Mouse (Mus musculus) MEL (cell line): ENCODE data around the gene Dirc2.

Source experiments
- CTCF ChIP-seq, 3 experiments: IDR thresholded peaks in 2 of 3; conservative IDR thresholded peaks in 1 of 3; 2 replicates each; pipeline ENCODE4 v1.5.1; 2011 to 2012; ENCODE audit warnings: low read length in 3 of 3, low read depth in 2 of 3, mild to moderate bottlenecking in 2 of 3, improper control_type of control experiment in 1 of 3, inconsistent platforms in 1 of 3, mixed read lengths in 1 of 3, moderate library complexity in 1 of 3; ENCODE audit not compliant: control insufficient read depth in 1 of 3, insufficient read depth in 1 of 3, poor library complexity in 1 of 3, severe bottlenecking in 1 of 3
- HCFC1 ChIP-seq: IDR thresholded peaks from 2 replicates; pipeline ENCODE4 v1.6.1; 2012; ENCODE audit warnings: low read depth, mild to moderate bottlenecking, inconsistent platforms, low read length, improper control_type of control experiment, moderate library complexity
- KAT2A ChIP-seq: conservative IDR thresholded peaks from 2 replicates; pipeline ENCODE4 v1.6.1; 2012; ENCODE audit warnings: low read depth, low read length, improper control_type of control experiment, inconsistent platforms
- MAFK ChIP-seq: IDR thresholded peaks from 2 replicates; pipeline ENCODE4 v1.6.1; 2011; ENCODE audit warnings: low read depth, mild to moderate bottlenecking, low read length, improper control_type of control experiment, borderline replicate concordance
- MXI1 ChIP-seq: IDR thresholded peaks from 2 replicates; pipeline ENCODE4 v1.6.1; 2011; ENCODE audit warnings: mild to moderate bottlenecking, low read depth, low read length, improper control_type of control experiment
- POLR2AphosphoS2 ChIP-seq: IDR thresholded peaks from 2 replicates; pipeline ENCODE4 v1.6.1; 2011; ENCODE audit warnings: low read length, improper control_type of control experiment
- POLR2AphosphoS5 ChIP-seq: IDR thresholded peaks from 2 replicates; pipeline ENCODE4 v1.6.1; 2012; ENCODE audit warnings: low read depth, borderline replicate concordance, mild to moderate bottlenecking, inconsistent platforms, low read length, moderate library complexity, mixed read lengths
- RCOR1 ChIP-seq: IDR thresholded peaks from 2 replicates; pipeline ENCODE4 v1.6.1; 2012; ENCODE audit warnings: low read depth, mild to moderate bottlenecking, inconsistent platforms, low read length, improper control_type of control experiment
- TCF12 ChIP-seq: IDR thresholded peaks from 2 replicates; pipeline ENCODE4 v1.6.1; 2014; ENCODE audit warnings: low read depth, mild to moderate bottlenecking, inconsistent platforms, low read length, improper control_type of control experiment, moderate library complexity

DNA sequence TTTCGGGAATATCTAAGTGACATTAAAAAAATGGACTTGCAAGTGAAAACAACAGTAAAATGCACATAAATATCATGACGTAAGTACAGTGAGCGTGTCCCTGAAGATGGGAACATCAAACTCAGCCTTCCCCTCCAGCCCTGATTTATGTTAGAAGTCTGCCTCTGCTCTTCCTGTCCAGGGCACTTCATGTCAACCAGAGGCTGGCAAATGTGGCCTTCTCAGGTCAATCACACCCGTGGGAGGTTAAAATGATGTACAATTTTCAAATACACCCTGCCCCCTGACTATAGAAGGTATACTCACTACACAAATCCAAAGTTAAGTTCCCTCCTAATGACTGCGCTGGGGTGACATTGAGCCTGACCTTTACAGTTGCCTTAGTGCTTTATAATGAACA is 53.4 kb downstream of the Dirc2 start:
- TF ChIP-seq RCOR1 (no peak), CTCF (IDR thresholded peaks at IDR 0.05 in 2 of 3, conservative IDR thresholded peaks at IDR 0.05 in 1 of 3; ENCODE audit: control insufficient read depth in 1 of 3, insufficient read depth in 1 of 3, low read depth in 2 of 3, low read length in 3 of 3, poor library complexity in 1 of 3, severe bottlenecking in 1 of 3) (no peak), HCFC1 (no peak), MAFK (no peak), TCF12 (no peak), POLR2AphosphoS2 (no peak), MXI1 (no peak), KAT2A (no peak), POLR2AphosphoS5 (no peak)
